Mouse (Mus musculus) adrenal gland, adult 18-20 months (tissue): ENCODE measurements around the gene Noxred1. TPM values are rescaled to one million over a fixed set of nuclear protein-coding genes. Genes with fewer than 3 reads are reported as not detected.
"Not testable (repeated sequence)": the region's sequence is repeated elsewhere in the genome, so short reads cannot be mapped to it uniquely, and the experiment has no call there.

Source experiments
- DNase-seq, 2 experiments: peaks; one replicate each; pipeline ENCODE4 v3.0.0; 2021 to 2022; ENCODE audit warnings: low spot score in 2 of 2
- long read RNA-seq, 2 experiments: library from polyadenylated mRNA; stranded (forward); transcript quantifications; one replicate each; pipeline ENCODE4 v2.0.0; 2021
- total RNA-seq, 2 experiments: library from RNA; stranded (reverse); gene quantifications; 1 replicate in 1 of 2; 2 replicates in 1 of 2; pipeline ENCODE4 v1.2.3; 2021

Gene Noxred1
- total RNA-seq: under 1 TPM; 0.67 to 0.76 TPM
- long read RNA-seq, experiment 1, partial matches to known transcripts: 0 of 1 reads
- long read RNA-seq, experiment 1, other reads (novel, unspliced or antisense): 1 of 1 reads
- long read RNA-seq, experiment 2, partial matches to known transcripts: 0 of 1 reads
- long read RNA-seq, experiment 2, other reads (novel, unspliced or antisense): 1 of 1 reads

DNA sequence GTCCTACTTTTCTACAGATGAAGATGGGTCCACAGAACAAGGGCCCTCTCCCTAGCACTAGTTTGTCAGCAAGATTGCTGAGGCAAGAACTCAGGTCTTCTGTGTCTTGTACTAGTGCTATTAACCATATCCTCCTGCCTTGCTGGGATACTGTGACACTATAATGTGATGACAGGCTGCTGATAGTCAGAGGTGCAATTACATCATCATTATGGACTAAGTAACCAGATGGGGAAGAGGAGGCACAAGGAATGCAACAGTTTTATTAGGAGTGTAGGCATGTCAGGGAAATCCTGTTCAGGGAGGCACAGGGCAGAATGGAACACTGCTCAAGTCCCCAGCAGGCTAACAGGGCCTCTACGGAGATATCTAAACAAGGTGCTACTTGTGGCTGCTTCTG, at the start of gene Noxred1:
Noxred1 (minus strand) TSS at position 101 of the 400 bp plus-strand sequence.
- DNase-seq: no peak

DNA sequence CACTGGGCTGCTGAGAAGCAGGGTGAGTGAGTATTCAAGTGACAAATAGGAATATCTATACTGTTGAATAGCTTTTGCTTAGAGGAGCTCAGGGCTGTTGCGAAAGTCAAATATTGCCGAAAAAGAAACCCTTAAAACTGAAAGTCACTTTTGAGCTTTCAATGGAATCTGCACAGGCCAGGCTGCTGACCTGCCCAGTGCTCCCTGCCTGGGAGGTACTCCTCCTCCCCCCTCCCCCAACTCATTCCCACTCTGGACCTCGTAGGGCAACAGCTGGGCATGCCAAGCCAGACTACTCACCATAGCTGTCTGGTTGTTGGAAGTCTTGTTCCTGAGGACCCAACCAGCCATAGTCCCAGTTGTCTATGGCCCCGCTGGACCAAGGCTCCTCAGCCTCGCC, 46.2 kb upstream of the Noxred1 start:
- DNase-seq: no peak

DNA sequence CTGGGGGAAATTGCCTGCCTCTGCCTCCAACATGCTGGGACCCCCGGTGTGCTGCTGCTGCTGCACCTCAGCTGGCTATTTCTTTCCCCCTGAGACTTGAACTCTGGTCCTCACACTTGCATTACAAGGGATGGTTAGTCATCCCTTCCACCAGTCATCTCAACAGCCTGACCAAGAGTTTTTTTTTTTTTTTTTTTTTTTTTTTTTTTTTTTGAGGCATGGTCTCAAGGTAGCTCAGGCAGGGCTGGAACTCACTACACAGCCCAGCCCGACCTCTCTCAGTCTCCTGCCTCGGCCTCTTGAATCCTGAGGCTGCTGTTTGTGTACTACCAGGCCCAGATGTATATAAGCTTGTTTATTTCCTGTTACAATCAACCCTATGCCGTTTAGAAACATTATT, 45.7 kb upstream of the Noxred1 start:
- DNase-seq: no peak

DNA sequence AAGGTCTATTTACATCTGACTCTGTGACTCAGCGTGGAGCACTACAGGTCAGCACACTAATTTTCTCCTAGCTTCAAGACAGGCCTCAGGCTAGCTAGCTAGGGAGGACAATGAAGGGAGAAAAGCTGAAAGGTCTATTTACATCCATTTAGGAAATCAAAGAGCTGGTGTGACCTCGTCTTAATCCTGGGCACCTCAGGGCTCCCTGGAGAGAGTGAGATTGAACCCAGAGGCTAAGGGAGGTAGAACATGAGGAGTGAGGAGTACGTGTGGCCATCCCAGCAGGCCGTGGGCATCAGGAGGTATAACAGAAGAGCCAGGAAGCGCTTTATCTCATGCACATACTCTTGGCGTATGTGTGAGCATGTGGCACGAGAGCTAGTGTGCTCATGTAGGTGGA, 45.2 kb upstream of the Noxred1 start:
- DNase-seq: no peak

DNA sequence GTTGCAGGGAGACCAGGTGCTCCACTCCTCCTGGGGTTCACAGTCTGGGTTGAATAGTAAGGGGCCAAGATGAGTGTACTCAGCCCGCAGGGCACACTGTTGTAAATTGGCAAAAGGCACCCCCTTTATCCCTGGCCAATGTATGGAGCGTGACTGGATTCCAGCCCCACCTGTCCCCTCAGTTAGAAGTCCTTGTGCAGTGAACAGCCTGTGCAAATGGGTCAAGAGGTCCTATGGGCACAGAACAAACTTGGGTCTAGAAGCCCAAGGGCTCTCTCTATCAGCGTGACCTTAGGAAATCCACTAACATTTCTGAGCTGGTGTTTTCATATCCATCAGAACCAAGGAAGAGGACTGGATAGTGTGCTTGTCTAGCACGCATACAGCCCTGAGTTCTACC, 44.2 kb upstream of the Noxred1 start:
- no peak for DNase-seq

DNA sequence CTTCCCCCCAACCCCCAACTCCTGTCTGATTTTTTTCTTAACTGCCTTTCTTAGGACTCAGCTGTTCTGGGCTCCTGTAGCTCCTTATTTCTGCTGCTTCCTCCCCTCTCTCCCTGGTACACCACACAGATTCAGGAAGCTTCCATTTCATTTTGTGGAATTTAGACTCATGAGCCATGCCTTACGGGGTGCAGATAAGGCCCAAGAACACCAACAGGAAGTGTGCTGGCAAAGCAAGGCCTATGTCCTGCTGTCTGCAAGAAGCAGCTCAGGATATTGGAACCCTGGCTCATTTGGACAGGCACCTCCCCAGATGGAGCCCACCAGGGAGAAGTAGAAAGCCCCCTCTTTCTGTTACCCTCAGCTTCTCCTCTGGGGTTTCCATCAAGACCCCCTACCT, 43.2 kb upstream of the Noxred1 start:
- DNase-seq: no peak

DNA sequence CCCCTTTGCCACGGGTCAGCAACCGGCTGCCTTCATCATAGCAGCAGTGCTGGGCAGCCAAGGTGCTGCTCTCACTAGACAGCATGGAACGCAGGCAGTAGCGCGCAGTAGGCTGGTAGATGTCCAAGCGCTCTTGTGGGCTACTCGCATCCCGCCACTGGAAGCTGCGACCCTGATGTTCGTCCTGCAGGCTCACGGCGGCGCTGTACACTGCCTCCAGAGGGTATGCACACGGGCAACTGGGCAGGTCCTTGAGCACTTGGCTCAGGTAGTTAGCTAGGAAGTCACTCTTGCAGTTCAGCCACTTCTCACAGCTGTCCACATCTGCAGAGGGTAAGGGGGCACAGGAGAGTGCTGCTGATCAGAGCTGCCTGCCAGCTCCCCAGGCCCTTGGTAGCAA, 41.3 kb upstream of the Noxred1 start:
- no peak for DNase-seq

DNA sequence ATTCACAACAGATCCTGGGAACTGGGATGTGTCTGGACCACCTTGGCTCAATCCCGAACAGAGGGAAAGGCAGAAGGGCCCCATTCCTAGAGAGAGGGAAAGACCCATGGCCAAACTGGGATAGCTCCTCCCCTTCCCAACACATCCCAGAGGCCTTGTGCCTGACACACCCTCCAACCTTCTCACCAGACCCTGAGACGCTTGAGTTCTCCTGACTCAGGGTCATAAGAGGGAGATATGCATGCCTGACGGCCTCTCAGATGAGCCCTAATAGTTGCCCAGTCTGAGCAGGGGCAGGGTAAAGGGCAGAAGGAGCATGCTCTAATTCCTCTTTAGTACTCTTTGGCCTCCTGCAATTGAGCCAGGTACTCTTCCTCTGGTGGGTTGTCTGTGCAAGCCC, 40.8 kb upstream of the Noxred1 start:
- no peak for DNase-seq

DNA sequence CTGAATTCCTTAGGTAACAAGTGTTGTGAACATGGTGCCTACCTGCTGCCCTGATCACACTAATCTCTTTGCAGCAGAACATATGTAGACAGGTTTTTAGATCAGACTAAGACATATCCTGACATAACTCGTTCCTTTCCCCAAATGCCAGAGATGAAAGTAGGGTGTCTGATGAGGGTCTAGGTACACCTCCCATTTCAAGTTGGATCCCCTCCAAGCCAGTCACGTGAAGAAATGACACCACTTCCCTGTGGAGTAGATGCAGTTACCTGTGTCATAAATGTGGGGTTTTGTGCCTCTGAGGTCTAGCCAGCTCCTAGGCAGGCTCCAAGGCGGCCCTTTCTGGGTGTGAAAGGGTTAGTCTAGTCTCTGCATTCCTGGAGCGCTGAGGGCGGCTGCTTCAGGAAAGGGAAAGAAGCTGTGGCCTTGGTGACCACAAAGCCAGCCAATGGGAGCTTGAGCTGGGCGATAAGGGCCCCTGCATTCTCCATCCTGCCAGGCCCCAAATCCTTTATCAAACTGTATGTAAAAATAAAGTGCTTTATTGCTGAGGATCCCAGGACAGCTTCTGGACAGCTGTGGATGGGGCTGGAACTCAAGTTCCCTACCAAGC, 39.7 kb upstream of the Noxred1 start:
- no peak for DNase-seq

DNA sequence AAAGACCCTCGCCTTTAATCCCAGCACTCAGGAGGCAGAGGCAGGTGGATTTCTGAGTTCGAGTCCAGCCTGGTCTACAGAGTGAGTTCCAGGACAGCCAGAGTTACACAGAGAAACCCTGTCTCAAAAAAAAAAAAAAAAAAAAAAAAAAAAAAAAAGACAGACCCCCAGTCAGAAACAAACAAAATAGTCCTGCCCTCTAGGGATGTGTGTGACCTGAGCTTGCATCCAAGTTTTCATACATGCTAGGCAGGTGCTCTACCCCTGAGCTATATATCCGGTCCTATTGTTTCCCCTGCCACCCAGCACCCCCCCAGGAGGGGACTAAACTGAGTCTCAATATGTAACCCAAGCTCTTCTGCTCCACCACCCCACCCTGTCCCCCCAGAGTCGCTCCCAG, 38.7 kb upstream of the Noxred1 start:
- DNase-seq: not testable (repeated sequence)

DNA sequence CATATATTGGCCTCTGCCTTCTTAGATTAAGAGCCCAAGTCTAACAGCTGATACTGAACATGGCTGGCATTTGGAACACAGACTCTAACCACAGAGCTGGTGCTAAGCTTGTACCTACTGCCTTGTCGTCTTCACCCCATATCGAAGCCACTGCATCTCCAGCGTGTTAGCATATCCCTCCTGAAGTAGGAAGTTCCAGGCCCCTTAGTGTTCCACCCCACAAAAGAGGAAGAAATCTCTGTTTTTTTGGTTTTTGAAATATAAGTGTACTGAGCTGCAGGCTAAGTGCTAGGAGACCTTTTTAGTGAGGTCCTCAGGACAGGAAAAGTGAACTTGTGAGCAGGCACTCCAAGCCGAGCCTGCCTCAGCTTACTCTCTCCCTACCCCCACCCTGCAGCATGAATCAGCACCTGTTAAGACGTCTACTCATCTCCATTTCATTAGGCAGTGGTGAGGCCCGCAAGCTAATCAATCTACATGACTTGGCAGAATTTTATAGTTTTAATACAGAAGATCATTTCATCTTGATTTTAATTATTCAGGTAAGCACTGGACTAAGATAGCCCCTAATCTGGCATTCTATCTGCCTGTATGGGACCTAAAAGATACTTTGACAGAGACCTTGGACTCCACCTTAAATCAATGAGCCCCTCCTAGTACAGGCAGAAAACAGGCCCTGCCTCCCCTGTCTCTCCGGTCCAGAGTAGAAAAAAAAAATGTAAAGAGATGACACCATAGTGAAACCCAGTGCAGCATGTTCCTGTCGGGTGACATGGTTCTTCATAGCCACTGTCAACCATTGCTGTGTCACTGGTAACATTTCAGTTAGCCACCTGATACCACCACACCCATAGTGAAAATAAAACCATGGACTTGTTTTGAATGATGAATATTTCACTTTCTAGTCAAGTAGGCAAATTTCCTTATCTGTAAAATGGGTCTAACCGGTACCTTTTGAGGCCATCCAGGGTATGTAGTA, 36.6 kb upstream of the Noxred1 start:
- DNase-seq: no peak

DNA sequence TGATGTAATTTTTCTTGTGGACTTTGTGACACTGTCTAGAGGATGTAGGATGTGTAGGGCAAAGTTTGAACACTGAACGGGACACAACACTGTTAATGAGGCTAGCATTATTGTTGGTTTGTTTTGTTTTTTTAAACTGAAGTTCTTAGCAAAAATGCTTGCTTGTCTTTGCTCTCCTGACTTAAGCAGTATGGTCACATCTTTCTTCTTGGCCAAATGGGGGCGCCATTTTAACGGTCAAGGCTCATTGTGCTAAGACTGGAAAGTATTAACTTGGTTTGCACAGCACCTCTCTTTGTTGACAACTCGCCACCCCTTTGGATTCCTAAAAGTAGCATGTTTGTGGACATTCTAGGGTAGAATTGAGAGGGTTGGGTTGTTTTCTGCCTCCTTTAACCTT, 29.1 kb upstream of the Noxred1 start:
- DNase-seq: no peak

DNA sequence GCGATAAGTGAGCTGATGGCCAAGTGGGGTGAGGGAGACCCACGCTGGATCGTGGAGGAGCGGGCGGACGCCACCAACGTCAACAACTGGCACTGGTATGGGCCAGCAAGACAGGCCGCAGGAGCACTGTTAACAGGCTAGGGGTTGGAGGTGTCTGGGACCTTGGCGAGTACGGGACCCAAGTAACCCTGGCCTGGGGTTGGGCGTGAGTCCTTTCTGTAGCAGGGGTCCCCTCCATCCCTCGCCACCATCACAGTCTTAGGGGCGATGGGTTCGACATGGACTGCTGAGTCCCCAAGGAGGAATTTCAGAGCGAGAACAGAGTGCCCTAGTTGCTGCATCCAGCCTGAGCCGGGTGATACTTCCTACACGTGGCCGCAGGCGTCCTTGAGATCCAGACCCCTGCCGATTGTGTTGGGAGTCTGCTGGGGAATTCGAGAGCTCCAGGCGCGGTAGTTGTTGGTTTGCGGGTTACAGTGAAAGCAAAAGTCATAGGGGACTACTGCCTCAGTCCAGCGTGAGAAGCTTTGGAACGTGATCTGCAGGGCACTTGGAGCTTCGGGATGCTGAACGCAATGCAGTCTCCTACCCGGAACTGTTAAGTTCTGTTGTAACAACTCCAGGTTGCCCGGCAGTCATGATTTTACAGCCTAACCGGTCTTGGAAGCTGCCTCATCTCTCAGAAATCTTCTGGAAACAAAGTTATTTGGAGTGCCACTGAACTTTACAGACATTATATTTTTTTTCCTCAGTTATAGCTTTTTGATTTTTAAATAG, 28.5 kb upstream of the Noxred1 start:
- peak in 1 of 2 experiments; percentile 36 for DNase-seq

DNA sequence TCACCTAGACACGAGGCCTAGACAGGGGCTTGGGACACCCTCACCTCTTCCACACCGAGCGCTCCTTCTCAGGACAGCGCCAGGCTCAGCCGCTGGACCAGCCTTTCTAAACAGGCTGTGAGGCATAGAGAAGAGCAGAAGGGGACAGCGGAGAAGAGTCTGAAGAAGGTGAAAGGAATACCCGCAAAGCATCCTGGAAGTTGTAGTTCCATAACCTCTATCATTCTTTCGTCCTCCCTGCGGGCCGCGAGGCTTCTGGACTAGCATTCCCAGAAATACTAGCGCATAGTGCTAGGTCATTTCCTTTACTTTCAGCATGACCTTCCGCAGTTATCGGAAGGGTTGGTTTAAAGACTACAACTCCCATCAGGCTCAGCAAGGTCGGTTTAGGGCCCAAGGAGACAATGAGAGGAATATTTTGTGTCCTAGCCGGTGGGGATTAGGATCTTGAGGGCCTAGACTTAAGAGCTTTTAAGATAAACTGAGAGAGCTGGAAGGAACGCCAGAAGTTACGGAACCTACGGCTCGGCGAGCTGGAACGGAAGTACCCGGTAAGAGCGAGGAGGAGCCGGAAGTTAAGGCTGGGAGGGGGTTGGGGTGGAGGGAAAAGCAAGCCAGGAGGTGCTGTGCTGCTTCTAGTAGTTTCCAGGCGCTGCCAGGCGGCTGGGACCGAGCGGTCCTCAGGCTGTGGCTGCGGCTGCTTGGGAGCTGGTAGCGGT, 27.7 kb upstream of the Noxred1 start, which contains the start of the genes Vipas39 and Ahsa1:
Vipas39 (minus strand) TSS at position 149 of the 719 bp plus-strand sequence.
Ahsa1 (plus strand) TSS at position 372 of the 719 bp plus-strand sequence.
- peak; percentile 70 to 79 for DNase-seq

DNA sequence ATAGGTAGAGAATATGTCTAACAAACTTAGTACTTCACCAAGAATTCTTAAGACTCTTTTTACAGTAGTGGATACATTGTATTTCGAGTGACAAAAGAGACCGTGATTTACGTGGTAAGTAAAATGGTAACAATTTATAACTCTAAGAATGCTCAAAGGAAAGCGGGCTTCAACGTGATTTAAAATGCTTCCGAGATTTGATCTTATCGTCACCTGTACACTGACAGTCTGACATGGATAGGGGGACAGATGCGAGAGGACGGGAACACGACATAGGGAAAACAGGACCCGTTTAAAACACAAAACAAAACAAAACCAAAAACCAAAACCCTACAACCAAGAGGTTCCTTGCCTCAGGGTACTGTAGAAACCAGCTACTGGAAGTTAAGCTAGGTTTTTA, 26.9 kb upstream of the Noxred1 start:
- DNase-seq: no peak

DNA sequence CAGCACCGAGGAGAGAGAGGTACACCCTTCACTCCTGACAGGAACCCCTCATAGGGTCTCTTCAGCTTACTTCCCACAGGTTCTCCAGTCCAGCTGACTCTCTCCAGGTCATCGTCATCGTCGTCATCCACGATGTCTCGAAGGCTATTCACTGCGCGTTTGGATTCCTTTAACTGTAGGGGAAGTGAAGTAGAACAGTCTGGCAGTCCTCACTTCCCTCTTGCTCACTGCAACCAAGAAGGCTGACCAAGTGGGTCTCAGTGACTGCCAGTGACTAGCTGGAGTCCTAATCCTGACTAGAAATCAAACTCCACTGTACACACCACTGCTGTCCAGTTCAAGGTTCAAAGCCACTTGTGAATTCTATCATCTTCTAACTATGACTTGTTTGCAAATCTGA, 22.0 kb upstream of the Noxred1 start:
- no peak for DNase-seq

DNA sequence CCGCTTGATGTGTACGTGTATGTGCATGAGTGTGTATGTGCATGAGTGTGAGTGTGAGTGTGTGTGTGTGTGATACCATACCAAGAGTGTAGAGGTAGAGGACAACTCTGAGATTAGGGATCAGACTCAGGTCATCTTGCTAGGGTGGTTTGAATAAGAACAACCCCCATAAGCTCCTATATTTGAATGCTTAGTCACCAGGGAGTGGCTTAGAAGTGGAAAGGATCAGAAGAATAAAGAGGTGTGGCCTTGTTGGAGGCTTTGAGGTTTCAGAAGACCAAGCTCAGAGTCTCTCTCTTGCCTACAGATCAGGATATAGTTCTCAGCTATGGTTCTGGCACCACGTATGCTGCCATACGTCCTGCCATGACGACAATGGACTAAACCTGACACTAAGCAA, 18.1 kb upstream of the Noxred1 start:
- DNase-seq: no peak

DNA sequence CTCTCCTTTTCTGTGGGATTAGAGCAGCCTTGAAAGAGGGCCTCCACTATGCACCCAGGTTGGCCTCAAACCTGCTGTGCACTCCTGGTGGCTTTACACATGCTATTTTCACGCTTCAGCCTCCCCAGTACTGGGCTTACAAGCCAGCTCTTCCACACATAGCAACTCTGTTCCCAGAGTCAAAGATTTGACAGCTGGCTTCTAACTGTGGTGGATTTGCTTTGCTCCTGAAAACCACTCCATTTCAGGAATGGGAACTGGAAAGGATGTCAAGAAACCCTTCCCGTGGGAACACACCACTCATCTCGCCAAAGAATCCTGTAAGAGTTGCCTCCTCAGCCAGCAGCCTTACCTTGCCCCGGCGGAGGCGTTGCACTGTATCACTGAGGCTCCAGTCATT, 15.3 kb upstream of the Noxred1 start:
- DNase-seq: no peak

DNA sequence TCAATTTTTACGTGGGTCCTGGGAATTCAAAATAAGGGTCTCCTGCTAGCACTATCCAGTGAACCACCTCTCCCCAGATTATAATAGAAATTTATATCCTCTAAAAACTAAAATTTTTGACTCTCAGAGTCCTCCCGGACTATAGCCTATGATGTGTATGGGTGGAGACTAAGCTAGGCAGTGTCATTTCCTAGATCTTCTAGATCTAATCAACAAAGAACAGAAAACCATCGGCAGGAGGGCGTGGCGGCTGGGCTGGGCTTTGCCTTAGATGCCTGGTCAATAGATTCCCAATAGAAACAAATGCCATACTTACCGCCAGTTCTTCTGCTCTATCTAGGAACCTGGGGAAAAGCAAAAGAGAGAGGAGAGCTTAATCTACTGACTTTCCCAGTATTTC, 11.6 kb upstream of the Noxred1 start:
- no peak for DNase-seq

DNA sequence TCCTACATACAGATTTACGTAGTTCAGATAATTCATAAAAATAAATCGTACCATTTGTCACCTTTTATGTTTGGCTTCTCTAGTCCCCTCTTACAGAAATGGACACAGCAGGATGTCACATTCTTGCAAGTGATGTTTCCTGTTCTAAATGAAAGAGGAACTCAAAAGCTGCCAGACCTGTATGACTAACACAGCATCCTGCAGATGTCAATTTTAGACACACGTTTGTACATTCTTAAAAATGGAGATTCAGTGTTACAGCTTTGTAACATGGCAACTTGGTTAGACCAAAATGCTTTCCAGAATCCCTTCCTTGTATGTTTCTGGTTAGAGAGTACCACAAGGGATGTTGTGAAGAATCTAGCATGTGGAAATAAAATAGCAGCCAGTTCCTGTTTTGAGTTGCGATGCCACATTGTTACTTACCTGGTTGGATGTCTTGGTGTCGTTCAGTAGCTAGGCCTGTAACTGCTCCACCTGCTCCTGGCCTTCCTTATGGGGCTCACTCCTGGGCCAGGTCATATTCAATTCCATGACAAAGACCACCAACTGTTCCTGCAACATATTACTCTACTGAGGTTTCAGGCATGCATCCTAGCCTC, 1.5 kb downstream of the Noxred1 start:
- DNase-seq: no peak
